Mouse (Mus musculus): ENCODE measurements around the gene Chd2.
"Not testable (repeated sequence)": the region's sequence is repeated elsewhere in the genome, so short reads cannot be mapped to it uniquely, and the experiment has no call there.

GRCm38 (mm10) chr7:73528377-73528894 is 13.2 kb downstream of the Chd2 start:
- not testable (repeated sequence) for TF ChIP-seq CTCF (IDR thresholded peaks at IDR 0.05; ENCODE audit: borderline replicate concordance, insufficient read depth, low read length); POLR2A (IDR thresholded peaks at IDR 0.05; ENCODE audit: low read depth, low read length)

Data from embryonic fibroblast, embryonic 13.5 days (primary cell).